Mouse (Mus musculus): ENCODE measurements around the gene Msi2. TPM values are rescaled to one million over a fixed set of nuclear protein-coding genes. Genes with fewer than 3 reads are reported as not detected.

Msi2 gene
- polyA plus RNA-seq, 3 experiments from 2014 or later: 23.6 to 30.8 (median 26.0) TPM

DNA sequence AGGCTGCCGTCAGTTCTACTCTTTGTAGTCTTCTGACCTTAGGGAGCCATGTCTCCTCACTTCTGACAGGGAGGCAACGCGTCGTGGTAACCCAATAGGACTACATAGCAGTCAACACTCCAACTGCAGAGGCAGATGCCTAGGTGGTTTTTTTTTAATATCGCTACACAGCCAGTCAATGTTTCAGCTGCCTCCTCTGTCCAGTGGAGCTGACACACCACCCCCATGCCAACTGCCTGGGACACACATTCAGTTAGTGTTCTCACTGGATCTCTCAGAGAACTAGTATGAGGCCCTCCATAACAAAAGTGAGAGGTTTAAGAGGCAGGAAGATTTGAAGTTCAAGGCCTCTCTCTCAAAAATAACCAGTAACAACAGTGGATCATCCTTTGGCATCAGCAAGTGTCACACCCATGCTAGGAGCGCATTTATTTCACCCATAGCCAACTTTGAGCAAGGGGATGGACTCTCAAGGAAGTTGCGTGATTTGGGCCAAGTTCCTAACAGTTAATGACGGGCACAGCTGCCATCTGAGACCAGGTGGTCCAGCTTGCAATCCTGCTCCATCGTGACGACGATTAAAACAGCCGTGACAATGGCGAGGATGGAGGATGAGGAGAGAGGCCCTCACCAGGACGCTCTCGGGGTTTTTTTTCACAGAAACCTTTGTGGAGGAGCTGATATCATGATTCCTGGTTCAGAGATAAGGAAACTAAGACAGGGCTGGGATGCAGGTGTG is 8.3 kb downstream of the Msi2 start:
- ATAC-seq: no peak

DNA sequence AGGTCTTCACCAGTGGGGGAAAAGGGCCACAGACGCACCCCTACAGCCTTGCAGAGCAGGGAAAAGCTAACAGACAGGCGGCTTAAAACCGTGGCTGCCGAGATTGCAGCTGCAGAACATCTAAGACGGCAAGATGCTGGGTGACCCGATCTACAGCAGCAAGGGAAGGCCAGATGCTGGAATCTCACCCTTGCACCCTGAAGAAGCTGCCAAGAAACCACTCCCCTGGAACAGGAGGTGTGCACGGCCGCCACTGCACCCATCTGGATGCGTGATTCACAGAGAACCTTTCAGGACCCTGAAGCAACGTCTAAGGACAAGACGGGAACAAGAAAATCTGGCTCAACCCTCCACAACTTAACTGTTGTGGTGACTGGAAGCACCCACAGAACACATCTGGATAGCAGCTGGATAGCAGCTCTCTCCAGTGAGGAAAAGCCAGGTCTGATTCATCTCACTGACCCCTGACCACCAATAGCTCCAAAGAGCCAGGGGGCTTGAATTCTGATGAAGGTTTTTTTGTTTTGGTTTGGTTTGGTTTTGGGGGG is 11.0 kb downstream of the Msi2 start:
- no peak for ATAC-seq

DNA sequence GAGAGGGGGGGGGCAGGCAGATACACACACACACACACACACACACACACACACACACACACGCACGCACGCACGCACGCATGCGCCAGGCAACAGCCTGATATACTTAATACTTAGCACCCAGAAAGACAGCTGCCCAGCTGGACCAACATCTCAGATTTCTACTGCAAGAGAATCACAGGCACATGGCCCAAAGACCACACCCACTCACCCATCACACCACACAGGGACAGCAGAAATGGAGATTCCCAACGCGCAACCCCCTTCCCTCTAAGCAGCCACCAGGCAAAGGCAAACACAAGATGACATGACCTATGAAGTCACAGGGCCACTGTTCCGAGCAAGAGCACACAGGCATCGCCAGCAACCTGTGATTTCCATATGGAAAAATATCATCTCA is 13.6 kb downstream of the Msi2 start:
- ATAC-seq: no peak

DNA sequence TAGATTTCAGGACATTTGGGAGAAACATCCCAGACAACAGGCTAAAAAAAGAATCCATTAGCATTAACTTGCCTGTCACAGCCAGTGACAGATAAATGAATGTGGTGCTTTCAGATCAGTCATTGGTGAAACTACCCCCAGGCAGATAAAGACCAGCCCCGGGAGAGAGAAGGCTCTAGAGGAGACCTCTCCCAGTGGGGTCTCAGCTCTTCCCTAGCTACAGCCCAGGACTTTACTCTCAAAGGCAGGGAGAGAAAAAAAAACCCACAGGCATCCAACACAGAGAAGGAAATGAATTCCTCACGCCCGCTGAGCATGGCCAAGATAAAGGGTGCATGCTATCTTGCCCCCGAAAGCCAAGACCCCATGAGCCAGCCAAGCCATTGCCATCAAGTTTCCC is 15.1 kb downstream of the Msi2 start:
- no peak for ATAC-seq

DNA sequence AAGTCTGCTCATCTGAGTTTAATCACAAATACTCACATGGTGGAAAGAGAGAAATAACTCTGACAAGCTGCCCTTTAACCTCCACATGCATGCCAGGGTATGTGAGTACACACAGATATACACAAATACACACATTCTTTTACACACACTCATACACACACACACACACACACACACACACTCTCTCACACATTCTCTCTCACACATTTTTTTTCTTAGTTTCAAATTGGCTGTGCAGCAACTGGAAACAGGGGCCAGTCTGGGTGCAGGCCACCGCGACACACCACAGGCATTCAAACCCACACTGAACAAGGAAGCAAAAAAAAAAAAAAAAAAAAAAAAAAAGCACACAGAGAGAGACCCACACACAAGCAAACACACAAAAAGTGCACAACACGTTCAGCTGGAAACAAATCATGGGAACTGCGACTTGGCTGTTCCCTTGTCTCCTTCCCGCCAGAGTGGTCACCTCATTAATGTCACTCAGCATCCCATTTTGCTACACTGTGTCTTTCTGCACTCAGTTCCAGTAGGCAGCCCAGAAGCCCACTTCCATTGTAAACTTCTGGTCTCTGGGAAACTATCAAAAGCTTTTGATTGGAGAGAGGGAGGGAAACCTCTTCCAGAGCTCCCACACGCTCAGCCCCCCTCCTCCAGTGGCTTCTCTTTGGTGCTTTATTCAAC is 16.2 kb downstream of the Msi2 start:
- no peak for ATAC-seq

DNA sequence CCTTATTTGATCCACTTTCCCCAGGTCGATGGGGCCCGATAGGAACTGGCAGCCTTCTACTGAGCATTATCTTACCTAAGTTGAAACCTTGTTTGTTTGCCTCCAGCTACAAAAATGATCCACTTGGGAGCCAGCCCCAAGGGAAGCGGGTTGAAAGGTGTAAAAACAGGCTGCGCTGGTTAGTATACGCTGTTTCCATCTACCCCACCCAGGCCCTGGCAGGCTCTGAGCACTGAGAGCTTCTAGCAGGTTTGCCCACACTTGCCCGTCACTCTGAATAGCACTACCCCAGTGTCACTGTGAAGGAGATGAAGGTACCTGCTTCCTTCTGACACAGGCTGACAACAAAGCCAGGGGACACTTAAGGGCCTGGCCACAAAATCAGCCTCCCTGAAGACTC is 17.3 kb downstream of the Msi2 start:
- ATAC-seq: no peak

DNA sequence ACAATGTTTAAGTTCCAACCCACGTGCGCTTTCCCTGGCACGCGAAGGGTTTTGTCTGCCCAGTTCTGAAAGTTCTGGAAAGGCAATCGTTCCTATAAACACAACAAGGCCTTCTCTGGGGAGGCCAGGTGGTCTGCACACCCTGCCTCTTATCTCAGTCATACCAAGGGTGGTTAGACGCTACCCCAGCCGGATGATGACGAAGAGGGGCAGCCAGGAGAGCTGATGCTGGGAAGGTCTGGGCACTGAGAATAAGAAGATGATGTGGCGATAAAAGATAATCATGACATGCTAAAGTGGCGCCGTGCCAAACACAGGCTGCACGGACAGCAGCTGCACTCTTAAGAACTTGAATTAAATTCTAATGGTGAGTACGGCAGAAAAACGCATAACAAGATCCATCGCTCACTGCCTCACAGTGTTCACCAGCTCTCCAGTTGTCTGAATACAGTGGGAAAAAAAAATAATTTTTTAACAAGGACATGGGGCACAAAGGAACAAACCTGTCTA is 18.1 kb downstream of the Msi2 start:
- ATAC-seq: no peak

DNA sequence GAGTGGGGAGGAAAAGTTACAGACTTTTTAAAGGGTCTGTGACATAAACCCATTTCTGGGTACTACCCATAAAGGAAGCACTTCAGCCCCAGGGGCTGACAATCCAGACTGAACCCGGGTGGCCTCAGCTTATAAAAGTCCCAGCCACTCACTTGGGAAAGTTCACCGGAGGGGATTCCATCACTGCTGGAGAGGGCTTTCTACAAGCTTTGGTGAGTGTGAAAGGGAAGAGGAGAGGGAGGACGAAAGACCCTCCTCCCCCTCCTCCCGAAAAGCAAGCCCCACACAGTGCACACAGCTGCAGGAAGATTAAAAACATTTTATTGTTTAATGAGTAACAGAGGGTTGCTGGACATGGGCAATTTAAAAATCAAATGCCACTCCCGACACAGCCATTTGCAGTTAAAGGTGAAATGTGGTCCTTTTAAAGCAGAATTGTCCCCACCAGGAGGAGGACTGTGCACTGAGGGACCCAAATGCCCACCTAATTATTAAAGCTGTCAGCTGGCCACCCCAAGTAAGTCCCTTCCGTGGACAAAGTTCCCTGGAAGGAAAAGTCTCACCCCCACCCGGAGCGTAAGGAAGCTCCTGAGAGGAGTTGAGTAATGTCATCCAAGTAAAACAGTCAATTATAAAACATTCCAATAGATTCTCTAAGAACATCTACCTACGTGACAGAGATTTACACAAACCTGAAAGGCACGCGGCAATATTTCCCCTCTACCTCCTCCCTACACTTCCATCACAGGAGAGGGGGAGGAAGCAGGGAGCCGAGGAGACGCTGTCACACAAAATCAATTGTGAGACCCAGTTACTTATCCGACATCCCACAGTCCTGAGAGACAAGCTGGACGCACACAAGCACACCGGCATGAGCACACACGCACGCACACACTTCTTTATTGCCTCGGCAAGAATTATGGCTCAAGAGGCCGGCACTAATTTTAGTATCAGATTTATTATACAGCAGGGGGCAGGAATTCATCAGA is 24.1 kb downstream of the Msi2 start:
- no peak for ATAC-seq

DNA sequence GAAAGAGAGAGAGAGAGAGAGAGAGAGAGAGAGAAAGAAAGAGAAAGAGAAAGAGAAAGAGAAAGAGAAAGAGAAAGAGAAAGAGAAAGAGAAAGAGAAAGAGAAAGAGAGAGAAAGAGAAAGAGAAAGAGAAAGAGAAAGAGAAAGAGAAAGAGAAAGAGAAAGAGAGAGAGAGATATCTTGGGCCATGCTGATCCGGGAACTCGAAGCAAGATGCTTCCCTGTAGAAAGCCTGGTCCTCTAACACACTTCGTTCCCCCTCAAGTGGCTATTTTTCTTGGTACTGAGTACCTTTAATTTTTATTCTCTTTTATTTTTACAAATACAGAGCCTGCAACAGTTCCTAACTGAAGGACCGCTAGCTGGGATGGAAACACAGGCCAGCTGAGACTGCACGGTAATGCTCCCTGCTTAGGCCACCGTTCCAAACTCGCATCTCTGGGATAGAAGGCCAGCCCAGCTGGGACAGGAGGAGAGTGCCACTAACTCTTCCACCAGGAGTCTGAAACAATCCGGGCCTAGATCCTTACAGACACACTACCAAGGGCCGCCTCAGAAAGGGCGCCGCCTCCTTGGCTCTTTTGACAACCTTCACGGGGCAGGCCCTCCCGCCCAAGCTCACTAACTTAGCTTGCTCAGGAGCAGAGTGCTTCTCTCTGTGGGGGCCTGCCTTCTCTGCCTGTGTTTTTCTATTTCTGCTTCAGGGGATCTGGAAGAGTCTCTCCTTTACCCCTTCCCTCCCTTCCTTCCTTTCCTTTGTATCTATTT is 25.1 kb downstream of the Msi2 start:
- no peak for ATAC-seq

DNA sequence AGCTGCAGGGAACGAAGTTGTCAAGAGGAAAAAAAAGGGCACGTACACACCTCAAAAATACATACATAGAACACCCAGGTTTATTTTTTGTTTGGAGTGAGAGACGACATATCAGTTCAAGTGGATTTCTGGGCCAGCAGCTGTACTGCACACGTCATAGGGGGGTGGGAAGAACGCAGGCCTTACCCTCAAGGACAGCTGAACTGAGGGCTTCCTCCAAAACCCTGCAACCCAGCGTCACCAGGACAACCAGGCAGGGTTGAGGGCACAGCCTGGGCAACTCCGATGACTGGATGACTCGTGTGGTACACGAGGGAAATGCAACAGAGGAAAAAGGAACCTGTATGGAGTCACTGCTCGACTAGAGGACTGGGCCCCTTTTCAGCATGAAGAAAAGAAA is 25.9 kb downstream of the Msi2 start:
- no peak for ATAC-seq

DNA sequence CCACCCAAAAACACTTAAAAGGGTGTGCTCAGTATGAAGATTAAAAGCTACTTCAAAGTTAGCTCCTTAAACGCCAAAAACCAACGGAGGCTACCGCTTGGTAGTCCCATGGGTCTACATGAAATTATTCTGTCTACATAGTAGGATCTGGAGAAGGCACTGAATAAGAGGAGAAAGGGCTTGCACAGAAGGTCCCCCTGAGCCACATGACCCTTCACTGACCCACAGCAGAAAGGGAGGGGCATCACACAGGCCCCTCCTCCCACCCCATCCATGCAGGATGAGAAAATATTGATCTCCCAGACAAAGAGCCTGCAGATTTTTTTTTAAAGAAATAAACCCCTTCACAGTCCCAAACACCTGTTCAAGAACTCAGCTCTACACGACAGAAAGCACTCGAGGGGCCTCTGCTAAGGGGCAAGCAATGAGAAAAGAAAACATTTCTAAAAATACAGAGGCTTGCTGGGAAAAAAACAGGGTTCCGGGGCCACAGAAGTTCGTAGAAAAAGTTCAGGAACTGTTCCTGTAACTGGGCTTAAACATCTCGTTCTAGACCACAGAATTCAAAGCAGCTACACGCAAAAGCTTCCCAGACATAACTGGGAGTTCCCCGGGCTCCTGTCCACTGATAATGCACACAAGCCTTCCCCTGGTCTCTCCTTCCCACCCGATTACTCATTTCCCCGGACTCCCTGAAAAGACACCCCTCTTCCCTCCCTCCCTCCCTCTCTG is 27.6 kb downstream of the Msi2 start:
- no peak for ATAC-seq

DNA sequence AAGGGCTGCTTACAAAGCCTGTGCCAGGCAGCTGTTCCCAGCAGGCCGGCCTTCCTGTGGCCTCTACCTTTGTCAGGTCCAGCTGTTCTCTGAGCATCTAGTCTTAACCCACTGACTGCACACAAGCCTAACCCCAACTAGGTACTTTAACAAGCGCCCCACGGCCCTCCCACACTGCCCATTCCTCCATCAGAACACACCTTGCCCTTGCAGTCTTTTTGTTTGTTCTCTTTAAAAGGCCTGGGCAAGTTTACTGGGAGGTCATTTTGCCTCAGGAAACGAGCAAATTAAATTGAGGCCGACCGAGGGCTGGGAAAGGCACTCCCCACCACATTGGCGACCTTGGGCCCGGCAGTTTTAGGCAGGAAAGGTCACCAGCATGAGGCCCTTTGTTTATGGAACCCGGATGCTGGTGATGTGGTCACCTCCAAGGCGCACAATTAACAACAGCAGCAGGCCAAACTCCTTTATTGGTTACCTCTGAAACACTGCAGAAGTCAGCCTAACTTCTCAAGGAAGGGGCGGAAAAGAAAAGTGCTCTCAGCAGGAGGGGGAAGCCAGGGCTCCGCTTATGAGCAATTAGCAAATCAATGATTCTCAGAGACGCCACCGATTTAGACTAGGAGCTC is 28.4 kb downstream of the Msi2 start:
- ATAC-seq: no peak

DNA sequence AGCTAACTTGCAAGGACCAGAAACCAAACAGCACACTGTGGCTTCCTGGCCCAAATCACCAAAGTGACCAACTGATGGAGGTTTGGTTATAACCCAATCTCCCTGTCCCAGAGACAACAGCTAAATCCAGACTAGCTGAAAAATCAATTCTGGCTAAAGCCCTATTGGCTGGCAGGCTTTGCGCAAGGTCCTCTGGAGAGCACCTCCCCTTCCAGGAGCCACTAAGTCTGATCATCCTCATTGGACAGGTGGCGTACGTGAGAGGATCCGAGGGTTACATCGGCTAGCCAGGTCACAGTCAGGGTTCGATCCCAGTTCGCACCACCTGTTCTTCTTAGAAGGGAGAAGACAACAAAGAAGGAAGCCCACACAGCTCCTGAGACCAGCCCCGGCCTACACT is 29.7 kb downstream of the Msi2 start:
- no peak for ATAC-seq

DNA sequence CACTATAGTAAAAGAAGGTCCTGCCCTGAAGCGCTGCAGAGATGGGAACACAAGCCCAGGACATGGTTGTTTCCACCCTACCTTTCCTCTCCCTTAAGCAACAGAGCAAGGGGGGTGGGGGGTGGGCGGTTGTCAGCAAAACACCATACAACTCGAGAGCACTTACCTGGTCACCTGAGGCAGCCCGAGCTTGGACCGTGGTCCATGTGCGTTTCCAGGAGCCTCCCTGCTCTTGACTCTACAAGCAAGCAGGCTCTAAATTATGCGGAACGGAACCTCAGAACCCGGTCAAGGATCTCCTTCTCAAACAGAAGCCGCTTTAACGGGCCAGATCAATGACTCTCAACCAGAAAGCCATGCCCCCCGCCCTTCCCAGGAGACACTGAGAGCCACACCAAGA is 30.6 kb downstream of the Msi2 start:
- ATAC-seq: no peak

DNA sequence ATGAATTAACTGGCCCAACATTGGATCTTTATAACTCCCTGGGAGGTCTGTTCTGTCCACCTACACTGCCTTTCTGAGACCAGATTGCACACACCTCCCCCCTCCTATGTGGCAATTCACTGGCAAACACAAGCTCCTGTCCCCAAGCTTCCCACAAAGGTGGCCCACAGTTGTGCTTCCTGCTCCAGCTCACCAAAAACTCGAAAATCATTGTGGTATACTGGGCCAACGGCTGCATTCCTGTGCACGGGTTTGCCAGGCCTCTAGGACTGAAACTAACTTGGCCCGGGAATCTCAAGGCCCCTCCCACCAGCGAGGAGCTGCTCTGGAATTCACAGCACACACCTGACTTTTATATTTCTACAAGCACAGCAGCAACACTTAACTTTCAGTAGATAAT is 31.3 kb downstream of the Msi2 start:
- no peak for ATAC-seq

DNA sequence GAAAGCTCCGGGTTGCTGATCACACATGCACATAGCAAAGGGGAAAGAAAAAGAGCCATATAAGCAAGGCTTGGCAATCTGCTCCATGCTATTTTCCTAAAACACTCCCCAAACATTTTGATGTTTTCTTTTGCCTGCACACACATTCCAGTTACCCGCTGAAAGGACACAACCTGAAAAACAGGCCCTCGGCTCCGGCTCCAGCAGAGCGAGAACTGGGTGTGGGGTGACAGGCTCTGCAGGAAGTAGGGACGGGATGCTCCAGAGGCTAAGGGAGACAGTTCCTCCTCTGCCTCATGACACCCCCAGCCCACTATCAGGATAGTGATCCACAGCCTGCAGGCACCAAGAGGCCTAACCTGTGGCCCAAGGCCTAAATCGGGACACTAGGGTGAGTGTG is 32.3 kb downstream of the Msi2 start:
- no peak for ATAC-seq

DNA sequence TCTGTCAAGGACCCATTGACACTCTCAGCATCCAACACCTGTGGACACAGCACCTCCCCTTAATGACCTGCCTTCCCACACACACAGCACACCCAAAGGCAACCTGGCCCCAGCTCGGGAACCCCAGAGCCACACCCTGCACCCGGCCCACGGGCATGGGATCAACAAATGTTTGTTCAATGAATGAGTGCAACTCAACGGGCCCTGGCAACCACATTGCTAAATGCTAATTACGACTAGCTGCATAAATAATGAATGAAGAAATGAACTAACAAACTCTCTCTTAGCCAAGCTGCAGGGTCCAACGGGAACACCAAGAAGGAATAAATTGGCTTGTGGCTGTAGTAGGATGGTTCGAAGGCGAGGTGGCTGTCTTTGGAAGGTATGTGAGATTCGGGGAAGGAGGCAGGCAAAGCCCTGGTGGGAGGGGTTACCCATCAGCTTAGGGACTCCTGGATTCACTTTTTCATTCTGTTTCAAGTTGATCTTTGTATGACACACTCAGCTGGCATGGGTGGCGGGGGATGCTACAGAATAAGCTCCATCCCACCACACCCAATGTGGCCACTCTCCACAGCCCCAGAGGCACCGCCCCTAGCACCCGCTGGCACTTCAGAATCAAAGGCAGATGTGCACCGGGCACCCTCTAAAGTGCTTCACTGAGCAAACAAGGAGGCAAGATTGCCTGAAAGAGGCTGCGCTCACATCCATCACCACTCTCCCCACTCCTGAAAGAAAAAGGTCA is 35.1 kb downstream of the Msi2 start:
- no peak for ATAC-seq

DNA sequence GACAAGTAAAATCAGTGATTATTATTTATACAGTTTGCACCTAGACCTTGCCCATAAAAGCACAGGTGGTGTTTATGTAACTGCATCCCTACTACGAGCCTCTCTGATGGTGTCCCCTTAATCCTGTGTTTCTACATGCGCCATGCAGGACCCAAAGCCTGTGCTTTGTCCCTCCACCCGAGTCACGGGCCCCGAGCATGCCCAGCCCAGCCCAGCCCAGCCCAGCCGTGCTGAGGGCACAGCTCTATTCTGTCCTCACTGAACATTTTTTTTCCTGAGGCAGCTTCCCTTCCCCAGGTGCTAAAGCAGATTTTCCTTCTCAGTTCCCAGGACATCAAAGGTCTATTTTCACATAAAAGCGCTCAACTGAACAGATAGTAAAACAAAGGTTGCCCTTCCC is 41.0 kb downstream of the Msi2 start:
- ATAC-seq: no peak

DNA sequence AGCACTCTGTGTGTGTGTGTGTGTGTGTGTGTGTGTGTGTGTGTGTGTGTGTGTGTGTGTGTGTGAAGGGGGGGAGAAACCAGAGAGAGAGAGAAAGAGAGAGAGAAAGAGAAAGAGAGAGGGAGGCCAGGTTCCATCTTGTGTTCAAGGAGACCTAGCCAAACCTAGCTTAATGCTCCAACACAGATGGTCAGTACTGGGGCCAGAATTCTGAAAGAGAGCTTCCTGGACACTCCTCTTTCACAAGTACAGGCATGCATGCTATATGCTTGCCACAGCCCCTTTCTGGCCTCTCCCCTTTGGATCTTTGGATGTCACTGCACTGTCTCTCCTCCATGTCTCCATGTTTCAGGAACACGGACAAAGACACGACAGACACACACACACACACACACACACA is 41.7 kb downstream of the Msi2 start:
- no peak for ATAC-seq
